Mouse (Mus musculus) left cerebral cortex, postnatal 10 days (tissue): ENCODE results near the gene Srek1ip1. TPM values are rescaled to one million over a fixed set of nuclear protein-coding genes. Genes with fewer than 3 reads are reported as not detected.
A peak's percentile ranks its signal among the peaks of the same experiment; 100 is the strongest.

Experiments
- DNase-seq, 2 experiments: peaks; one replicate each; pipeline ENCODE4 v3.0.0; 2021 to 2022; ENCODE audit warnings: low spot score in 2 of 2, mixed read lengths in 1 of 2; ENCODE audit errors: extremely low spot score in 1 of 2
- intact Hi-C: fragments of 180-260 bp; cut with DNase I; formaldehyde crosslinking; loops from one replicate; pipeline ENCODE4 v1.15.1; 2025
- total RNA-seq, 2 experiments: library from RNA; stranded (reverse); gene quantifications; 2 replicates each; pipeline ENCODE4 v1.2.3; 2021

The Srek1ip1 gene
- total RNA-seq, 2 experiments from 2014 or later = 13.0 to 13.6 TPM

- intact Hi-C loops = no loop called here
- DNase-seq = no peak
Observed at GRCm38 (mm10) chr13:104825470-104825869, 33.2 kb downstream of the Srek1ip1 start.

DNA sequence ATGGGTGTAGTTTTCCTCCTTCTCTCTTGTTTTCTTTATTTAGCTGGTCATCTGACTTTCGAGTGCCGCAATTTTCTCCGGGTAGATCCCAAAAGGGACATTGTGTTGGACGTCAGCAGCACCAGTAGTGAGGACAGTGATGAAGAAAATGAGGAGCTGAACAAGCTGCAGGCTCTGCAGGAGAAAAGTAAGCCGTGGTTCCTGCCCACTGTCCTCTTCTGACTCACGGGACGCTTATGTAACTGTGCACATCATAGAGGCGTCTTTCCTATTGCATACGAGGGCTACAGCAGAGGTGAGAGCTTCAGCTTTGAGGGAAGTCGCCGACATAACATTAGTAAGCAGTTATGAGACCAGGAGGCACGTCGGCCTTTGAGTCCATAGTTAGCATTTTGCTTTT lies 40.5 kb downstream of the Srek1ip1 start:
- intact Hi-C loops = no loop called here
- DNase-seq = no peak

GRCm38 (mm10) chr13:104837628-104838027 lies 45.3 kb downstream of the Srek1ip1 start:
- no peak for DNase-seq
- intact Hi-C loops = no loop called here

- DNase-seq = no peak
- intact Hi-C loops = no loop called here
Observed at GRCm38 (mm10) chr13:104841937-104842336, 49.7 kb downstream of the Srek1ip1 start.

DNA sequence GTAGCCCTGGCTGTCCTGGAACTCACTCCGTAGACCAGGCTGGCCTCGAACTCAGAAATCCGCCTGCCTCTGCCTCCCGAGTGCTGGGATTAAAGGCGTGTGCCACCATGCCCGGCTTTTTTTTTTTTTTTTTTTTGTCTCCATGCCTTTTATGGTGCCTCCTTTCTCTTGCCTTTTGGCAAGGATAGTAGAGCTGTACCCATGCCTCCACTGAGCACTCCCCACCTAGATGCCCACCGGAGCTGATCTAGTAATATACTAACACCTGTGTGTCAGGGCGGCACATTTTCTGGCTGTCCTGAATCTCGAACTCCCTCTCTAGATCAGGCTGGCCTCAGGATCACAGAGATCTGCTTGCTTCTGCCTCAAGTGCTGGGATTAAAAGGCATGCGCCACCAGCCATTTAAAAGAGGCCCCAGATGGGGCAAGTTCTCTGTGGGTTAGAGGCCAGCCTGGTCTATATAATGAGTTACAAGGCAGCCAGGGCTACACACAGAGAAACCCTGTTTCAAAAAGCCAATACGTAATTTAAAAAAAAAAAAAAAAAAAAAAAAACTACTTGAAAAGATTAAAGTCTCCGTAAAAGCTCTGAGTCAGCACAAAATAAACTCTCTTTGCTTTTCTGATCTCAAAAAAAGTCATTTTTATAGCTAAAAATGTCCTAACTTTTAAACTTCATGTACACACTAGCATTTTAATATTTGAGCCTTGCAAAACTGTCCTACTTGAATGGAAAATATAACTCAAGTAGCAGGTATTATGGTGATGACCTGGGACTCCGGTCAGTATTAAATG lies 51.2 kb downstream of the Srek1ip1 start:
- intact Hi-C loops = no loop called here

GRCm38 (mm10) chr13:104853645-104854044 lies 61.4 kb downstream of the Srek1ip1 start:
- DNase-seq = no peak
- intact Hi-C loops = no loop called here

More for the DNA sequence above, 51.2 kb downstream of the Srek1ip1 start:
- no peak for DNase-seq

GRCm38 (mm10) chr13:104863127-104863979 lies 71.1 kb downstream of the Srek1ip1 start, which contains the start of gene Shisal2b:
Shisal2b (minus strand) TSS chr13:104863893.
- intact Hi-C loops = no loop called here
- DNase-seq = peak in 1 of 2 experiments; percentile 31

- DNase-seq = no peak
Observed at GRCm38 (mm10) chr13:104866726-104867125, 74.4 kb downstream of the Srek1ip1 start.

DNA sequence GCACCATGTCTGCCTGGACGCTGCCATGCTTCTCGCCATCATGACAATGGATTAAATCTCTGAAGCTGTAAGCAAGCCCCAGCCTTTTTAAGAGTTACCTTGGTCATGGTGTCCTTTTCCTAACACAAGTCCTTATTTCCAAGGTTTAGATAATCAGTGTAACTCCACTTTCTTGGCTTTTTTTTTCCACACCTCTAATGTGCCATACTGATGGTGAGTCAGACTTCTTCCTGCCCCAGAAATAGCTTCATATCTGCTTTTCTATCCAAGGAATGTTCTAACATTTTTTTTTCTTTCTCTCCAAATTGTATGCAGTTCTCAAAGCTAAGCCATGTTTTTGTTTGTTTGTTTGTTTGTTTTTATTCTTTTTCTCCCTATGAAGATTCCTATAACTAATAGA lies 77.6 kb downstream of the Srek1ip1 start:
- no peak for DNase-seq
- intact Hi-C loops = no loop called here

More at GRCm38 (mm10) chr13:104866726-104867125, 74.4 kb downstream of the Srek1ip1 start:
- intact Hi-C loops = no loop called here

GRCm38 (mm10) chr13:104878508-104878907 lies 86.2 kb downstream of the Srek1ip1 start:
- intact Hi-C loops = no loop called here
- DNase-seq = no peak

- no peak for DNase-seq
- intact Hi-C loops = no loop called here
Observed at GRCm38 (mm10) chr13:104883566-104884249, 91.4 kb downstream of the Srek1ip1 start.

DNA sequence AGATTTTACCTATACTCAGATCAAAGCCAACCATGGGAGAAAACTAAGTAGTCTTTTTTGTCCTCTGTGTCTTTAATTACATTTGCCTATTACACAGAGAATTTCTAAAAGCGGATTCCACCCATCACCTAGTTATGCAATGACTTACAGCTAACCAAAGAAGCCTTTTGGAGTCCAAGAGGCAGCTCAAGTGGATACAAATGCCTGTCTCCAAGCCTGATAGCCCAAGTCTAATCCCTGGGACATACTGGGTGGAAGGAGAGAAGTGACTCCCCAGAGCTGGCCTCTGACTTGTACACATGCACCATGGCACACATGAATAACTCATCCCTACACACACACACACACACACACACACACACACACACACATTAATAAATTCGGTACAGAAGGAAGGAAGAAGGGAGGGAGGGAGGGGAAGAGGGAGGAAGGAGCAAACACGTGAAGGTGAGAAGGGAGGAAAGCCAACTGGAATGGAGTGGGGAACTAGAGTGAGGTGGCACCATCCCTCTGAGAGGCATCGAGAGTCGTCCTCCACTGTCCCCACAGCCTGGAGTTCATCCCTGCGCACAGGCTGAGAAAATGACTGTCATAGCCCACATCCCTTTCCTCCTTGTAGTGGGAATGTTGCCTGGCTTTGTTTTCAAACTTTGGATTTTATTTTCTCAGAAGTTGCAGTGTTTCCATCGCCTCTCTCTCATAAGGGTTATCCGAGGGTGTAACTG lies 94.2 kb downstream of the Srek1ip1 start:
- no peak for DNase-seq
- intact Hi-C loops = no loop called here

Other genes starting within 250 kb of the Srek1ip1 start
- 10 to 100 TPM; 18.4 to 18.6 TPM for gene Cwc27, start 24.7 kb downstream of the Srek1ip1 start, total RNA-seq
- gene Shisal2b, start 71.4 kb downstream of the Srek1ip1 start, total RNA-seq = 1 to 10 TPM; 1.1 to 1.3 TPM